ENCODE assay signal across 16 mouse cellular contexts in the genomic region with DNA sequence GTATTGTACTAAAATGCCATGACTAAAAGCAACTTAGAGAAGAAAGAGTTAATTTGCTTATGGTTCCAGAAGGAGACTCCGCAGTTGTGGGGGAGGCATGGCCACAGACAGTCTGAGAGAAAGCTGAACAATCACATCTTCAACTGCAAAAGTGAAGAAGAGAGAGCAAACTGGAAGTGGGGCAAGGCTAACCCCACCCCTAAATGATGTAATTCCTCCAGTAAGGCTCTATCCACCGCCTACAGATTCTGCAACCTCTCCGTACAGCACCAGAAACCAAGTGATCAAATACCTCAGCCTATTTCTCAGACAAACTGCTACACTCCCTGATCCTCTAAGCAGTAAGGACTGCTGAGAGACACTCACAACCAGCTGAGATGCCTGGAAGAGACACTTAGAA. TPM values are rescaled to one million over a fixed set of nuclear protein-coding genes. Genes with fewer than 3 reads are reported as not detected.
DNase-seq lines count a peak whose midpoint lies in the region; ATAC-seq and TF ChIP-seq lines count a peak whose summit lies in the region.
"Had no signal": no experiment of that assay in that cellular context is flagged by ENCODE, and none has a peak within 500 bp of the region (broad histone marks: within the 10 kb centered on the region; RNA-seq: fewer than 3 reads in every experiment).

No protein-coding gene starts in this region.

- no peaks in the 10 kb centered on the region for H3K79me2 ChIP-seq in heart, adult 2 months (replicated peaks; ENCODE audit: control insufficient read depth, insufficient read depth, low read length)

- no peak for DNase-seq in heart, adult 2 months
- DNase-seq in heart, postnatal 10 days, result no peak
- DNase-seq in 3T3-L1 (ENCODE audit: low read depth, low spot score), result peak; percentile 29
- DNase-seq in spleen, postnatal 36 days (ENCODE audit: low spot score in 2 of 2), result no peak
- no peak for DNase-seq in gastrocnemius, postnatal 36 days
- DNase-seq in hindbrain, postnatal 0 days (ENCODE audit: low spot score), result no peak
- DNase-seq: cerebellum, adult 2 months; gastrocnemius, postnatal 25 days; heart, postnatal 4 days; lung, embryonic 14.5 days had no signal

- H3K27ac ChIP-seq in heart, adult 2 months, result peak overlapping the region; percentile 20
- H3K27ac ChIP-seq in hindbrain, postnatal 0 days, result no peak overlapping the region
- H3K27ac ChIP-seq: embryonic facial prominence, embryonic 13.5 days; limb, embryonic 15.5 days; neural tube, embryonic 12.5 days had no signal

- WGBS in heart, adult 2 months, result 53% methylated on average over 3 of the region's 3 CpGs
- 76% methylated on average over 3 of the region's 3 CpGs for WGBS in hindbrain, postnatal 0 days

- peaks cover 13% of the 10 kb centered on the region for H3K4me1 ChIP-seq in heart, adult 2 months (ENCODE audit: control insufficient read depth, insufficient read depth, low read length)
- no peaks in the 10 kb centered on the region for H3K4me1 ChIP-seq in hindbrain, postnatal 0 days (ENCODE audit: insufficient read depth, low read length)
- H3K4me1 ChIP-seq: neural tube, embryonic 12.5 days had no signal

- peak; percentile 67 for ATAC-seq in CD4-positive, CD25-positive, alpha-beta regulatory T cell, adult 4 months
- ATAC-seq in granulocyte monocyte progenitor cell, adult 5-6 weeks (replicated peaks; ENCODE audit: poor library complexity, severe bottlenecking), result peak; percentile 64
- ATAC-seq in hindbrain, postnatal 0 days, result no peak

- no peaks in the 10 kb centered on the region for H3K27me3 ChIP-seq in heart, adult 2 months (ENCODE audit: control insufficient read depth, insufficient read depth, low read length)
- no peaks in the 10 kb centered on the region for H3K27me3 ChIP-seq in hindbrain, postnatal 0 days (ENCODE audit: insufficient read depth, low read length)
- H3K27me3 ChIP-seq: embryonic facial prominence, embryonic 13.5 days; heart, embryonic 13.5 days; limb, embryonic 15.5 days; neural tube, embryonic 12.5 days had no signal

- H3K9ac ChIP-seq in heart, adult 2 months (ENCODE audit: low read depth, low read length), result no peak overlapping the region
- no peak overlapping the region for H3K9ac ChIP-seq in hindbrain, postnatal 0 days (replicated peaks; ENCODE audit: low read length)
- H3K9ac ChIP-seq: embryonic facial prominence, embryonic 13.5 days; heart, embryonic 13.5 days; limb, embryonic 15.5 days; lung, embryonic 14.5 days; neural tube, embryonic 12.5 days had no signal

- no peak for TF ChIP-seq EP300 in heart, adult 2 months (IDR thresholded peaks at IDR 0.05; ENCODE audit: insufficient read depth, low read depth, low read length)

- no peak overlapping the region for H3K4me2 ChIP-seq in hindbrain, postnatal 0 days (ENCODE audit: low read depth, low read length)
- H3K4me2 ChIP-seq: embryonic facial prominence, embryonic 13.5 days; heart, embryonic 13.5 days; limb, embryonic 15.5 days; lung, embryonic 14.5 days; neural tube, embryonic 12.5 days had no signal

- no peaks in the 10 kb centered on the region for H3K36me3 ChIP-seq in heart, adult 2 months (ENCODE audit: control insufficient read depth, insufficient read depth, low read length)
- no peaks in the 10 kb centered on the region for H3K36me3 ChIP-seq in hindbrain, postnatal 0 days (ENCODE audit: insufficient read depth, low read length)
- H3K36me3 ChIP-seq: embryonic facial prominence, embryonic 13.5 days; heart, embryonic 13.5 days; limb, embryonic 15.5 days; neural tube, embryonic 12.5 days had no signal

- no peaks in the 10 kb centered on the region for H3K9me3 ChIP-seq in hindbrain, postnatal 0 days (ENCODE audit: low read length)
- H3K9me3 ChIP-seq: embryonic facial prominence, embryonic 13.5 days; heart, embryonic 13.5 days; limb, embryonic 15.5 days; neural tube, embryonic 12.5 days had no signal

- intact Hi-C loops in heart, adult 2 months (cut with DNase I), result no loop called here
- intact Hi-C loops in heart, postnatal 10 days (cut with DNase I), result no loop called here
- intact Hi-C loops in gastrocnemius, postnatal 36 days (cut with DNase I), result no loop called here

- TF ChIP-seq CTCF in heart, adult 2 months (IDR thresholded peaks at IDR 0.05), result no peak
- TF ChIP-seq CTCF in hindbrain, postnatal 0 days (IDR thresholded peaks at IDR 0.05; ENCODE audit: low read depth), result no peak

- no peak overlapping the region for H3K4me3 ChIP-seq in heart, adult 2 months
- H3K4me3 ChIP-seq in hindbrain, postnatal 0 days (ENCODE audit: low read length), result no peak overlapping the region
- H3K4me3 ChIP-seq: embryonic facial prominence, embryonic 13.5 days; heart, embryonic 13.5 days; limb, embryonic 15.5 days; neural tube, embryonic 12.5 days had no signal

- TF ChIP-seq POLR2A in heart, adult 2 months (IDR thresholded peaks at IDR 0.05; ENCODE audit: insufficient read depth, low read depth, low read length), result no peak

RNA-seq across cellular contexts. Expression of a gene that starts 6.6 kb away (rescaled TPM):
- total RNA-seq in heart, adult 2 months (2021), result 10 to 100 TPM; 65.8 to 77.1 TPM
- 24.8 and 41.5 TPM in 2 replicates for polyA plus RNA-seq in heart, adult 2 months (2012; rRNA removed)
- 10 to 100 TPM; 75.8 to 82.6 TPM for total RNA-seq in heart, postnatal 10 days (2021)
- 10 to 100 TPM; 19.0 to 20.6 TPM for polyA plus RNA-seq in CD4-positive, CD25-positive, alpha-beta regulatory T cell, adult 4 months (2017; shearing (Covaris generic))
- total RNA-seq in granulocyte monocyte progenitor cell, adult 5-6 weeks (2014; fragmentation: Nextera tagmentation), result 21.4 and 26.1 TPM in 2 replicates
- 37.3 and 41.3 TPM in 2 replicates for total RNA-seq in granulocyte monocyte progenitor cell, adult 5-6 weeks (2017)
- total RNA-seq in gastrocnemius, postnatal 36 days (2021), result 10 to 100 TPM; 28.4 to 31.1 TPM
- 32.8 and 35.3 TPM in 2 replicates for total RNA-seq in hindbrain, postnatal 0 days (2014; rRNA removed)
- polyA plus RNA-seq in hindbrain, postnatal 0 days (2015; fragmentation: Nextera tagmentation; extraction: Ambion mirVana), result 7.8 and 8.6 TPM in 2 replicates

RNA-seq across cellular contexts. Expression of a gene that starts 45.2 kb away (rescaled TPM):
- 1 to 10 TPM; 4.8 to 5.4 TPM for total RNA-seq in heart, adult 2 months (2021)
- 7.6 and 10.9 TPM in 2 replicates for polyA plus RNA-seq in heart, adult 2 months (2012; rRNA removed)
- total RNA-seq in heart, postnatal 10 days (2021), result 1 to 10 TPM; 5.3 to 7.2 TPM
- 100 to 1,000 TPM; 115 to 174 TPM for polyA plus RNA-seq in CD4-positive, CD25-positive, alpha-beta regulatory T cell, adult 4 months (2017; shearing (Covaris generic))
- total RNA-seq in granulocyte monocyte progenitor cell, adult 5-6 weeks (2014; fragmentation: Nextera tagmentation), result 41.1 and 42.9 TPM in 2 replicates
- 33.8 and 37.0 TPM in 2 replicates for total RNA-seq in granulocyte monocyte progenitor cell, adult 5-6 weeks (2017)
- total RNA-seq in gastrocnemius, postnatal 36 days (2021), result 1 to 10 TPM; 2.5 to 3.1 TPM
- 7.3 and 36.8 TPM in 2 replicates for total RNA-seq in hindbrain, postnatal 0 days (2014; rRNA removed)
- 2.5 and 2.9 TPM in 2 replicates for polyA plus RNA-seq in hindbrain, postnatal 0 days (2015; fragmentation: Nextera tagmentation; extraction: Ambion mirVana)
